Mouse (Mus musculus) megakaryocyte, embryonic 14.5 days (primary cell): Measurements from ENCODE around the gene Tnfaip6.

Source experiments
- FLI1 ChIP-seq: IDR thresholded peaks from 2 replicates; pipeline ENCODE4 v1.6.1; 2012; ENCODE audit warnings: low read length, inconsistent platforms, mixed read lengths
- GATA1 ChIP-seq: IDR thresholded peaks from 3 replicates; pipeline ENCODE4 v1.6.1; 2012; ENCODE audit warnings: mixed read lengths, low read length, inconsistent platforms, borderline replicate concordance

- no peak for TF ChIP-seq FLI1
- TF ChIP-seq GATA1 = no peak
Measured at GRCm38 (mm10) chr2:51991447-51991846, 46.4 kb upstream of the Tnfaip6 start.
